Mouse (Mus musculus) adipocyte (in vitro differentiated cells): Measurements from ENCODE around the gene Ccdc172.

Experiments used
- DNase-seq: peaks from one replicate; pipeline ENCODE4 v3.0.0-alpha.2; 2016; ENCODE audit warnings: low spot score

The Ccdc172 gene

GRCm38 (mm10) chr19:58511818-58512217 is at the start of gene Ccdc172:
TSS of gene Ccdc172 (plus strand) at chr19:58511993.
- no peak for DNase-seq

GRCm38 (mm10) chr19:58463755-58464154 is 48.0 kb upstream of the Ccdc172 start:
- DNase-seq = no peak

- DNase-seq = no peak
Observed at GRCm38 (mm10) chr19:58468331-58468730, 43.5 kb upstream of the Ccdc172 start.

GRCm38 (mm10) chr19:58469421-58469820 is 42.4 kb upstream of the Ccdc172 start:
- peak; percentile 89 for DNase-seq

GRCm38 (mm10) chr19:58474251-58474650 is 37.5 kb upstream of the Ccdc172 start:
- DNase-seq = no peak

GRCm38 (mm10) chr19:58482373-58482977 is 29.3 kb upstream of the Ccdc172 start:
- DNase-seq = no peak

DNA sequence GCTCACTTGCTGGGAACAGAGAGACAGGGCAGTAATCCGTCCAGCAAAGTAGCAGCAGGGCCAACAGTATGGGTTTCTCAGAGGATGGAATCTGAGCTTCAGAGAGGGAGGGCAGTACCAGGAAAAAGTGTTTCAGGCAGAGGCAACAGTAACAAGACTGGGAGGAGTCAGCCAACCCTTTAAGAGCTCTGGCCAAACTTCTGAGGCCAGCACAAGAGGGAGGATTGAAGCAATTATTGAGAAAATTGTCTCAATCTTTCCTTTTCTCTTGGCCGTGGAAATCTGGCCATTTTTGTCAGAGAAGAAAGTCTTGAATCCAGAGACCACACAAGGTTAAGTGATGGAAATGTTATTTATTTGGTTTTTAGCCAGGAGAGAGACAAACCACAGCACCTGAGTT is 25.1 kb upstream of the Ccdc172 start:
- peak; percentile 32 for DNase-seq

GRCm38 (mm10) chr19:58497106-58497505 is 14.7 kb upstream of the Ccdc172 start:
- DNase-seq = peak; percentile 64

DNA sequence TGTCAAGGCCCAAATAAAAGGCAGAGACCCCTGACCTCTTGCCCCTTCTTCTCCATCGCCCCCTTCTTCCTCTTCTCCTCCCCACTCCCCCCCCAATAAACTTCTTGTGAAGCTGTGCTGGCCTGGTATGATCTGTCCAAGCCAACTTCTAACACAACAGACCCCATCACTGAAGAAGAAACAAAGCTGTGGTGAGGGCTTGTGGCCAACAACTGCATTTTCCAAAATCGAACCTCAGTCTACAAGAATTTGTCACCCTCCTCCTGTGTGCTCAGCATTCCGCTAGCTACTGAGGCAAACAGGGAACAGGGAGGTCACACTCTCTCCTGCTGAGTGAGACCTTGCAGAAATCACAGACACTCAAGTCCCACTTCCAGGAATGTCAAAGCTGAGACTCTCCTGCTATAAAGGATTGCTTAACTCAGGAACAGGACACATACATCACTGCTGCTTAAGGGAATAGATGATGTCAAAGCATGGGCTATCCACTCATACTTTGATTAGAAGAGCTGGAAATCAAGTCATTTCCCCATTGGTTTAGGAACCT is 12.3 kb upstream of the Ccdc172 start:
- DNase-seq = no peak

GRCm38 (mm10) chr19:58500049-58500448 is 11.7 kb upstream of the Ccdc172 start:
- no peak for DNase-seq

- peak; percentile 35 for DNase-seq
Observed at GRCm38 (mm10) chr19:58521696-58522095, 9.9 kb downstream of the Ccdc172 start.

- DNase-seq = peak; percentile 67
Observed at GRCm38 (mm10) chr19:58523736-58524394, 12.1 kb downstream of the Ccdc172 start.

DNA sequence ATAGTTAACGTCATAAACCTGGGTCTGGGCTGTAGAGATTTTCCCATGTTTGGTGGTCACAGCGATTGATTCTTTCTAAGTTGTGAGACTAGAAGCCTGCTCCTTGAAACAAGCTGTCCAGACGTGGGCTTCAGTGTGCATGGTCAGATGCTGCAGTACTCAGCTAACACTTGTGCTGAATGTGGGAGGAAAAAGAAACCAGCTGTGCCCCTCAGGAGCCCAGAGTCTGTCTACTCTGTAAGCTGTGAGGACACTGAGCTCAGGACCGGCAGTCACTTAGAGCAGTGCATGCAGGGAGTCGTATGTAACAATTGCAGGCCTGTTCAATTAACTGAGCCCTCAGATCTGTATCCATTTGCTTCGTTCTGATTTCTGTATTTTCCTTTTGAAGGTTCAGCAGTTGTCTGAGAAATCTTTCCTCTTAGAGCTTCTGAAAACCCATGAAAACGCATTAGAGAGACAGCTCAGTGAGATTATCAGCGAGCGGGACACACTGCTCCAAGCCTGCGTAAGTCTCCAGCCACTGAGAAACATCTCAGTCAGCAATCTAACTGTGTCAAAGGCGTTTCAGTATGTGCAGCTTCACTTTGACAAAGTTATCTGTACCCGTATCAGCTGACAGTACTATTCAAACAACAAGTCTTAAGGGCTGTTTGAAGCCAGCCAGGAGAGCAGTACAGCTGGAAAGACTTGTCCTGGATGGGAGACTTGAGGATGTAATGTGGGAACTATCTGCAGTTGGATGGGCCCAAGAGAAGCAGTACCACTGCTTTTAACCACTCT is 13.9 kb downstream of the Ccdc172 start:
- DNase-seq = no peak

DNA sequence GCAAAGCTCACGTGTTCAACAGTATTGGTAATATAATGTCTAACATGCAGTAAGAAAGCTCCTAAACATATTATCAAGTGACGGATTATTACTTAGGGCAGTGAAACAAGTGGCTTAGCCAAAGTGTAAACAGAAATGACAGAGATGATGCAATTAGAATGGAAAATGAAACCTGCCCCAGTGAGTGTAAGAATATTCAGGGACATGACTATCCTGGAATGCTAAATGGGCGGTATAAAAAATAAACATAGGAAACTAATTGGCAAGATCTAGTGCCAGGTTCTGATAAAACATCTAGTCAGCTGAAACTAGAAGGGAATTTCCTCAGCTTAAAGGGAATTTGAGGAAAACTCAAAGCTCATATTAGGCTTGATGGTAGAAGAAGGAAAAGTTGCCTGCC is 21.3 kb downstream of the Ccdc172 start:
- peak; percentile 51 for DNase-seq

DNA sequence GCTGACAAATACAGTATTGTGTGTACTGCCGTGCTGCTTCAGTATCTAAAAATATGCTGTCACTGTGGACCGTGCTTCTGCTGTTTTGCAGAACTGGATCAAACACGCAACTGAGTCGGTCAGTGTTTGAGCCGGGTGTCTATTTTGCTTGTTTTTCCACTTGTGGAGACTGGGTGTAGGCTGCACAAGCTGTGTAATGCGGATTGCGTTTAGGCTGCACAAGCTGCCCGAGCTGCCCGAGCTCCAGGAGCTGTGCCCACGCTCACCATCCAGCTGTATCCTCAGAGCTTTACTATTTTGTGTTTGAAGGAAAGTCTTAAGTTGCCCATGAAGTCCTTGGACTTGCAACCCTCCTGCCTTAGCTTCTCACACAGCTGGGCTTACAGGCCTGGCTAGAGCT is 24.9 kb downstream of the Ccdc172 start:
- no peak for DNase-seq

GRCm38 (mm10) chr19:58540396-58540795 is 28.6 kb downstream of the Ccdc172 start:
- no peak for DNase-seq

GRCm38 (mm10) chr19:58548367-58548766 is 36.6 kb downstream of the Ccdc172 start:
- DNase-seq = no peak

GRCm38 (mm10) chr19:58550489-58550888 is 38.7 kb downstream of the Ccdc172 start:
- DNase-seq = no peak

DNA sequence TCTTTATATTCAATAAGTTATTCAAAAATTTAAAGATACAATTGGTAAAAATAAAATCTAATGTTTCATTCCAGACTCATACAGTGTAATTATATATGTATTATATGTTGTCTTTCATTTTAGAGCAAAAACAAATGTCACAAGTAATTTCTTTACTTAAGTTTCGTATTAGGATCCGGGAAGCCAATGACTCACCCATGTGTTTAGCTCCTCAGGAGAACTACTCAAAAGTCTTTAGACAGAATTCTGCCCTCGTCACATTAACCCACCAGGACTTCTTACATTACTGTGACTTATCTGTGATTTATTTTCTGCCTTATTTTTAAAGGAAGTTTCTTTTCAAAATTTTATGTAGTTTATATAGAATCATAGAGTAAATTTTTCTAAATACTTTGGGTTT is 39.1 kb downstream of the Ccdc172 start:
- no peak for DNase-seq

GRCm38 (mm10) chr19:58554974-58555373 is 43.2 kb downstream of the Ccdc172 start:
- DNase-seq = no peak

- DNase-seq = peak; percentile 53
Observed at GRCm38 (mm10) chr19:58558352-58558751, 46.6 kb downstream of the Ccdc172 start.

GRCm38 (mm10) chr19:58562301-58562815 is 50.6 kb downstream of the Ccdc172 start:
- no peak for DNase-seq

- DNase-seq = no peak
Observed at GRCm38 (mm10) chr19:58571566-58571965, 59.8 kb downstream of the Ccdc172 start.
